Mouse (Mus musculus) myocyte (in vitro differentiated cells): ENCODE results near the gene Cobl. TPM values are rescaled to one million over a fixed set of nuclear protein-coding genes. Genes with fewer than 3 reads are reported as not detected.
A peak's percentile ranks its signal among the peaks of the same experiment; 100 is the strongest.

Experiments
- H3K27me3 ChIP-seq: one replicate; pipeline ENCODE4 v1.6.1; 2011; ENCODE audit not compliant: control insufficient read depth, insufficient read depth, insufficient read length
- H3K36me3 ChIP-seq: one replicate; pipeline ENCODE4 v1.6.1; 2011; ENCODE audit not compliant: control insufficient read depth, insufficient read depth
- H3K4me2 ChIP-seq: one replicate; pipeline ENCODE4 v1.6.1; 2011; ENCODE audit warnings: low read depth, control low read depth
- H3K4me3 ChIP-seq: one replicate; pipeline ENCODE4 v1.5.1; 2011; ENCODE audit warnings: mild to moderate bottlenecking, control low read depth, moderate library complexity
- H3K79me2 ChIP-seq: one replicate; pipeline ENCODE4 v1.6.1; 2011; ENCODE audit not compliant: control insufficient read depth, insufficient read depth
- H3ac ChIP-seq: one replicate; pipeline ENCODE4 v1.6.1; 2011; ENCODE audit not compliant: control insufficient read depth, insufficient read length
- CEBPB ChIP-seq: IDR thresholded peaks from 2 replicates; pipeline ENCODE4 v1.6.1; 2011; ENCODE audit warnings: mild to moderate bottlenecking, moderate library complexity; ENCODE audit not compliant: poor library complexity, insufficient read depth, severe bottlenecking
- E2F4 ChIP-seq: IDR thresholded peaks from one replicate; pipeline ENCODE4 v1.6.1; 2011; ENCODE audit warnings: mild to moderate bottlenecking, control low read depth, moderate library complexity; ENCODE audit not compliant: insufficient read depth
- MAX ChIP-seq: IDR thresholded peaks from one replicate; pipeline ENCODE4 v1.6.1; 2011; ENCODE audit warnings: low read depth, mild to moderate bottlenecking, control low read depth
- MYOD1 ChIP-seq, 3 experiments: IDR thresholded peaks; one replicate each; pipeline ENCODE4 v1.6.1; 2011; ENCODE audit warnings: control low read depth in 2 of 3, low read depth in 2 of 3, mild to moderate bottlenecking in 2 of 3, moderate library complexity in 1 of 3; ENCODE audit not compliant: insufficient read length in 2 of 3, control insufficient read depth in 1 of 3
- MYOG ChIP-seq, 3 experiments: IDR thresholded peaks; one replicate each; pipeline ENCODE4 v1.6.1; 2011; ENCODE audit warnings: control low read depth in 2 of 3, low read depth in 2 of 3, mild to moderate bottlenecking in 2 of 3; ENCODE audit not compliant: insufficient read length in 2 of 3, control insufficient read depth in 1 of 3, insufficient read depth in 1 of 3
- POLR2A ChIP-seq: IDR thresholded peaks from one replicate; pipeline ENCODE4 v1.6.1; 2011; ENCODE audit warnings: low read depth, mild to moderate bottlenecking, control low read depth, moderate library complexity; ENCODE audit not compliant: insufficient read length
- POLR2AphosphoS2 ChIP-seq: IDR thresholded peaks from one replicate; pipeline ENCODE4 v1.6.1; 2011; ENCODE audit warnings: low read depth, control low read depth; ENCODE audit not compliant: insufficient read length
- REST ChIP-seq: IDR thresholded peaks from one replicate; pipeline ENCODE4 v1.6.1; 2011; ENCODE audit warnings: mild to moderate bottlenecking, control low read depth, moderate library complexity; ENCODE audit not compliant: insufficient read depth, insufficient read length
- SRF ChIP-seq: IDR thresholded peaks from one replicate; pipeline ENCODE4 v1.6.1; 2011; ENCODE audit warnings: low read depth; ENCODE audit not compliant: control insufficient read depth, insufficient read length
- TCF12 ChIP-seq: IDR thresholded peaks from one replicate; pipeline ENCODE4 v1.6.1; 2011; ENCODE audit warnings: mild to moderate bottlenecking, control low read depth; ENCODE audit not compliant: poor library complexity, insufficient read depth, severe bottlenecking
- TCF3 ChIP-seq: IDR thresholded peaks from one replicate; pipeline ENCODE4 v1.6.1; 2011; ENCODE audit warnings: low read depth, control low read depth; ENCODE audit not compliant: insufficient read length
- USF1 ChIP-seq: IDR thresholded peaks from one replicate; pipeline ENCODE4 v1.6.1; 2011; ENCODE audit warnings: low read depth, mild to moderate bottlenecking, control low read depth, moderate library complexity
- polyA plus RNA-seq: library from polyadenylated mRNA; unstranded; fragments of >200 nt; fragmentation: generic; extraction: Trizol; gene quantifications from one replicate; pipeline ENCODE4 v1.2.1, GENCODE M21; 2012; ENCODE audit warnings: missing spikeins

Cobl gene
- polyA plus RNA-seq, 1 experiment, result 191 TPM

DNA sequence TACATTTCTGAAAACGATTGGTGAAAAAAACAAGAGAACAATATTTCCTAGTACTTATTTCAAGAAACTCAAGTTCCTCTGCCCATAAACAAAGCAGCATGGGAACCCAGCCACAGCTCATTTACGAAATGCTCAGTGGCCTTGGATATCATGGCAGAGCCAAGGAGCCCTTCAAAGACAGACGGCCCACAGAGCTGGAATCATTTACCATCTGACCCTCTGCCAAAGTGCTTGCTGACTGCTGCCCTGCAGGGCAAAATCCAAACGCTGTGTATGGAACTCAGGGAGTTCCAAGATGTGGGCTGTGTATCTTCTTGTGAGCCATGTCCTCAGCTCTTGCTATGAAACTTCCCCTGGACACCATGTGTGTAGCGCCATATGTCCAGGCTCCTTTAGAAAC, 38.0 kb downstream of the Cobl start:
- H3K27me3 ChIP-seq, result no peaks in the 10 kb centered on the region
- no peak overlapping the region for H3ac ChIP-seq
- H3K4me2 ChIP-seq, result peak overlapping the region; percentile 20
- TF ChIP-seq E2F4 (no peak), POLR2AphosphoS2 (no peak), REST (no peak), MYOG (IDR thresholded peaks at IDR 0.05; ENCODE audit: control insufficient read depth in 1 of 3, insufficient read depth in 1 of 3, insufficient read length in 2 of 3, low read depth in 2 of 3) (no peak), TCF12 (no peak), TCF3 (no peak), MAX (no peak), SRF (no peak), MYOD1 (IDR thresholded peaks at IDR 0.05; ENCODE audit: control insufficient read depth in 1 of 3, insufficient read length in 2 of 3, low read depth in 2 of 3) (no peak), USF1 (no peak), CEBPB (no peak), POLR2A (no peak)
- H3K4me3 ChIP-seq, result no peak overlapping the region
- H3K79me2 ChIP-seq, result peaks cover 8% of the 10 kb centered on the region
- no peaks in the 10 kb centered on the region for H3K36me3 ChIP-seq

DNA sequence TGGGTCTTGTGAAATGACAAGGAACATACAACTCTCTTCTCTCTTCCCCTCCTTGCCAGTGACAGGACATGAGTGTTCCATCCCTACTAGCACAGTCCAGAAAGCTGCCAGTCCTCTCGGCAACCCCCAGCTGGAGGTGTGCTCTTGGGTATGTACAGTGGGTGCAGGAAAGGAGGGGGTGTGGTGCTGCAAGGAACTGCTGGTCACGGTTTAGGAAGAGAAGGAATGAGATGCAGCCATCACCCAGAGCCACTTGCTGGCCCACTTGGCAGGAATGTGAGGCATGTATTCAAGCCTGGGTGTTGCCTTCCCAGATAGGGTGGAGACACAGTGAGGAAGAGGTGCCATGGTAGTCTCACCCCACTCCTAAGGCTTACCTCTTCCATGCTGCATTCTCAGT, 40.6 kb downstream of the Cobl start:
- Histone ChIP-seq H3K4me2 (no peak overlapping the region), H3K4me3 (no peak overlapping the region), H3ac (no peak overlapping the region), H3K36me3 (no peaks in the 10 kb centered on the region), H3K79me2 (peaks cover 6% of the 10 kb centered on the region), H3K27me3 (no peaks in the 10 kb centered on the region)
- TF ChIP-seq MYOG (IDR thresholded peaks at IDR 0.05; ENCODE audit: control insufficient read depth in 1 of 3, insufficient read depth in 1 of 3, insufficient read length in 2 of 3, low read depth in 2 of 3) (peak in 1 of 3 experiments; percentile 70), REST (no peak)

DNA sequence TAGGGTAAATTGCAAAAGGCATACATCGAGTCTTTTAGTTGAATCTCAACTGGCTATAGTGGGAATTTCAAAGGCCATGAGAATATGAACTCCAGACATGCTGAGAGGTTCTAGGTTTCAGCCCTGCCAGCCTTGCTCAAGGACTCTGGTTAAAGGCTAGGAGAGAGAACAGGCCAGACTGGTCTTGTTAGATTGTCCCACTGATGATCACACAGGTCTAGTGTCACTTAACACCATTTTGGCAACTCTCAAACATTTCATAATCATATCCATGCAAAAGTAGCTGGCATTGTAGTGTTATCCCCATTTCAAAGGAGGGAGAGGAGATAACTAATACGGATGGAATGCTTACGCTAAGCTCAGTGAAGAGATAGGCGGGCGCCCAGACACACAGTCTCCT, 43.6 kb downstream of the Cobl start:
- no peaks in the 10 kb centered on the region for H3K27me3 ChIP-seq
- TF ChIP-seq REST, result no peak
- no peak for TF ChIP-seq POLR2AphosphoS2
- TF ChIP-seq CEBPB, result no peak
- no peak for TF ChIP-seq TCF12
- no peak for TF ChIP-seq SRF
- TF ChIP-seq TCF3, result no peak
- TF ChIP-seq USF1, result no peak
- TF ChIP-seq MAX, result no peak
- TF ChIP-seq MYOG (IDR thresholded peaks at IDR 0.05; ENCODE audit: control insufficient read depth in 1 of 3, insufficient read depth in 1 of 3, insufficient read length in 2 of 3, low read depth in 2 of 3), result no peak
- TF ChIP-seq MYOD1 (IDR thresholded peaks at IDR 0.05; ENCODE audit: control insufficient read depth in 1 of 3, insufficient read length in 2 of 3, low read depth in 2 of 3), result no peak
- TF ChIP-seq E2F4, result no peak
- TF ChIP-seq POLR2A, result no peak
- no peaks in the 10 kb centered on the region for H3K79me2 ChIP-seq
- H3K4me3 ChIP-seq, result no peak overlapping the region
- no peak overlapping the region for H3K4me2 ChIP-seq
- no peak overlapping the region for H3ac ChIP-seq
- H3K36me3 ChIP-seq, result no peaks in the 10 kb centered on the region

DNA sequence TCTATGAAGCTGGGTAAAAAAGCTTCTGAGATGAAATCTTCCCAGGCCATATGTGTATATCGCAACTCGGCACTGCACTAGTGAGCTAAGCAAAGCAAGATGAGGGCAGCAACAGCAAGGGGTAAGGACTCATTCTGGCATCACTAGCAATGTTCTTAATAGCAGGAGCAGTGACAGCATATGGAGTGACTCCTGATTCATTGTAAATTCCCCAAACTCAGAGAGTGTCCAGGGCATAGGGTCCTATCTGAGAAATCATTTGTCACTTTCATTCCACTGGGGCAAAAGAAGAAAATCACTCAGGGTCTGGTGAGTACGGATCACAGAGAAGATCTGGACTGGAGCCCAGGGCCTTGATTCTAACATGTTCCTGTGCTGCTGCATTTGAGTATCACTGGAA, 44.6 kb downstream of the Cobl start:
- TF ChIP-seq MYOD1 (IDR thresholded peaks at IDR 0.05; ENCODE audit: control insufficient read depth in 1 of 3, insufficient read length in 2 of 3, low read depth in 2 of 3), result no peak
- TF ChIP-seq E2F4, result no peak
- no peak for TF ChIP-seq USF1
- TF ChIP-seq TCF3, result no peak
- no peak for TF ChIP-seq SRF
- no peak for TF ChIP-seq POLR2AphosphoS2
- TF ChIP-seq CEBPB, result no peak
- TF ChIP-seq MAX, result no peak
- TF ChIP-seq POLR2A, result no peak
- no peak for TF ChIP-seq TCF12
- TF ChIP-seq MYOG (IDR thresholded peaks at IDR 0.05; ENCODE audit: control insufficient read depth in 1 of 3, insufficient read depth in 1 of 3, insufficient read length in 2 of 3, low read depth in 2 of 3), result no peak
- TF ChIP-seq REST, result no peak
- Histone ChIP-seq H3K4me3 (no peak overlapping the region), H3ac (no peak overlapping the region), H3K36me3 (no peaks in the 10 kb centered on the region), H3K4me2 (no peak overlapping the region), H3K79me2 (no peaks in the 10 kb centered on the region), H3K27me3 (no peaks in the 10 kb centered on the region)

DNA sequence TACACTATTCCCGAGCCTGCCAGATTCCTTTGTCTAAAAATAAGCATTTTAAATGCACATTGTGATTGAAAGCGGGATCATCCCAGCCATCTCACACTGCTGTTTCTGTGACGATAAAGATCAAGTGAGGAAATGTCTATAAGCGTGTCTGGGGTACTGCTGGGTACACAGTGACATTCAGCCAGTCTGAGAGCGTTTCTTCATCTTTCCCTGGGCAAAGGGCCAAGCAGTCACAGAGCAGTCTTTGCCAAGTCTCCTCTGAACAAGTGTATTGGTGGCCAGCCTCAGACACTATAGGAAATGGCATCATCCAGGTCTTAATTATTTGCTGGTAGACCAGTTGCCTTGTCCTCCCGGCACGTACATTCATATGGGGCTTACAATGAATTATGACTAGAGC, 47.9 kb downstream of the Cobl start:
- Histone ChIP-seq H3K27me3 (no peaks in the 10 kb centered on the region), H3ac (no peak overlapping the region)
- no peak for TF ChIP-seq TCF3
- no peak for TF ChIP-seq MAX

More for the DNA sequence above, 47.9 kb downstream of the Cobl start:
- Histone ChIP-seq H3K4me2 (no peak overlapping the region), H3K36me3 (no peaks in the 10 kb centered on the region), H3K4me3 (no peak overlapping the region), H3K79me2 (peaks cover 6% of the 10 kb centered on the region)
